Mouse (Mus musculus) E14TG2a.4 (cell line): ENCODE data around the gene Emilin2.
"Not testable (repeated sequence)": the region's sequence is repeated elsewhere in the genome, so short reads cannot be mapped to it uniquely, and the experiment has no call there.

ENCODE experiments used
- H3K27me3 ChIP-seq: 2 replicates; pipeline ENCODE4 v1.6.1; 2014; ENCODE audit warnings: low read length, control low read depth; ENCODE audit not compliant: insufficient read depth
- H3K36me3 ChIP-seq: 2 replicates; pipeline ENCODE4 v1.6.1; 2014; ENCODE audit warnings: low read length, control low read depth; ENCODE audit not compliant: insufficient read depth
- H3K4me1 ChIP-seq: replicated peaks from 2 replicates; pipeline ENCODE4 v1.6.1; 2014; ENCODE audit warnings: low read depth, low read length, control low read depth
- H3K4me3 ChIP-seq: replicated peaks from 2 replicates; pipeline ENCODE4 v1.5.1; 2014; ENCODE audit warnings: mild to moderate bottlenecking, low read length
- H3K9me3 ChIP-seq: 2 replicates; pipeline ENCODE4 v1.6.1; 2014; ENCODE audit warnings: low read length, control low read depth
- CTCF ChIP-seq: conservative IDR thresholded peaks from 2 replicates; pipeline ENCODE4 v1.5.1; 2014; ENCODE audit warnings: low read length
- NANOG ChIP-seq: IDR thresholded peaks from 2 replicates; pipeline ENCODE4 v1.6.1; 2014; ENCODE audit warnings: borderline replicate concordance, low read length, mixed read lengths
- POU5F1 ChIP-seq: IDR thresholded peaks from 2 replicates; pipeline ENCODE4 v1.6.1; 2014; ENCODE audit warnings: low read length, borderline replicate concordance

Gene Emilin2

GRCm38 (mm10) chr17:71311340-71312171 is at the start of gene Emilin2:
Emilin2 (minus strand) TSS chr17:71311978.
- TF ChIP-seq NANOG, result no peak
- peak; percentile 48 for TF ChIP-seq CTCF
- TF ChIP-seq POU5F1, result no peak
- Histone ChIP-seq H3K4me3 (peak within 1 kb of the TSS; percentile 83), H3K9me3 (no peaks in the 10 kb centered on the region)

GRCm38 (mm10) chr17:71355526-71355925 is 43.7 kb upstream of the Emilin2 start:
- Histone ChIP-seq H3K4me3 (no peak overlapping the region), H3K36me3 (peaks cover 61% of the 10 kb centered on the region), H3K27me3 (no peaks in the 10 kb centered on the region), H3K9me3 (peaks cover 12% of the 10 kb centered on the region), H3K4me1 (no peaks in the 10 kb centered on the region)
- TF ChIP-seq NANOG (no peak), CTCF (no peak), POU5F1 (no peak)

More at GRCm38 (mm10) chr17:71311340-71312171, at the start of gene Emilin2:
- Histone ChIP-seq H3K27me3 (peaks cover 55% of the 10 kb centered on the region), H3K4me1 (peaks cover 13% of the 10 kb centered on the region), H3K36me3 (no peaks in the 10 kb centered on the region)

DNA sequence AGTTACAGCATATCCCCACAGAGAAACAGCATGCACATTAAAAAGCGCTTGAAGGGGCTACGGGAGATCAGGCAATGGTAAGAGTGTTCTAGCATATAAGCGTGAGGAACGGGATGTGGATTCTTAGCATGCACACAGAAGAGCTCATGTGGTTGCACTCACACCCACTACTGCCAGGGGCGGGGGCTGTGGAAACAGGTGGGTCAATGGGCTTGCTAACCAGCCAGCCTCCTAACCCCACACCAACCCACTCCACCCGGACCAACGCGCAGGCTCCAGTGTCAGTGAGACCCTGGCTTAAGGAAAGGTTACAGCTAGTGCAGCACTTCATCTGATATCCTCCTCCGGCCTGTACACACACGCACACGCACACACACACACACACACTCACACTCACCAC is 42.4 kb upstream of the Emilin2 start:
- H3K9me3 ChIP-seq, result no peaks in the 10 kb centered on the region
- H3K27me3 ChIP-seq, result no peaks in the 10 kb centered on the region
- peaks cover 61% of the 10 kb centered on the region for H3K36me3 ChIP-seq
- H3K4me1 ChIP-seq, result no peaks in the 10 kb centered on the region
- TF ChIP-seq NANOG, result no peak
- no peak for TF ChIP-seq CTCF
- no peak for TF ChIP-seq POU5F1
- no peak overlapping the region for H3K4me3 ChIP-seq

GRCm38 (mm10) chr17:71348188-71348587 is 36.4 kb upstream of the Emilin2 start:
- Histone ChIP-seq H3K4me3 (no peak overlapping the region), H3K27me3 (no peaks in the 10 kb centered on the region), H3K36me3 (peaks cover 57% of the 10 kb centered on the region), H3K4me1 (peaks cover 2% of the 10 kb centered on the region; the same call in 1 of the 2 replicates), H3K9me3 (no peaks in the 10 kb centered on the region; the same call in 1 of the 2 replicates)
- TF ChIP-seq POU5F1 (no peak), CTCF (no peak), NANOG (no peak)

- Histone ChIP-seq H3K9me3 (no peaks in the 10 kb centered on the region), H3K4me3 (no peak overlapping the region), H3K36me3 (peaks cover 8% of the 10 kb centered on the region), H3K27me3 (no peaks in the 10 kb centered on the region), H3K4me1 (peaks cover 3% of the 10 kb centered on the region; the same call in 1 of the 2 replicates)
- TF ChIP-seq CTCF (no peak), NANOG (no peak), POU5F1 (no peak)
Observed at GRCm38 (mm10) chr17:71342006-71342405, 30.2 kb upstream of the Emilin2 start.

DNA sequence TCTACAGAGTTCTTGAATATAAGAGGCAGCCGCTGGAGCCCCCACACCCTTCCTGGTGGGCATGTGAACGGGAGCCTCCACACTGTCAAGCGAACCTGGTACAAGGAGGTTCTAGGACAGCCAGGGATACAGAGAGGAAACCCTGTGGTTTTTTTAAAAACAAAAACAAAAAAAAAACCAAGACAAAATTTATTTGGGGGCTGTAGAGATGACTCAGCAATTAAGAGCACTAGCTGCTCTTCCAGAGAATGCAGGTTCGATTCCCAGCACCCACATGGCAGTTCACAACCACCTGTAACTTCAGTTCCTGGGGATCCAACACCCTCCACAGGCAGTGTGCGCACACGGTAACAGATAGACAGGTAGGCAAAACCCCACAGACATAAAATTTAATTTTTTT is 26.8 kb upstream of the Emilin2 start:
- Histone ChIP-seq H3K36me3 (no peaks in the 10 kb centered on the region), H3K4me1 (peaks cover 3% of the 10 kb centered on the region; the same call in 1 of the 2 replicates), H3K27me3 (no peaks in the 10 kb centered on the region), H3K9me3 (no peaks in the 10 kb centered on the region), H3K4me3 (no peak overlapping the region)
- TF ChIP-seq NANOG (no peak), POU5F1 (no peak), CTCF (no peak)

DNA sequence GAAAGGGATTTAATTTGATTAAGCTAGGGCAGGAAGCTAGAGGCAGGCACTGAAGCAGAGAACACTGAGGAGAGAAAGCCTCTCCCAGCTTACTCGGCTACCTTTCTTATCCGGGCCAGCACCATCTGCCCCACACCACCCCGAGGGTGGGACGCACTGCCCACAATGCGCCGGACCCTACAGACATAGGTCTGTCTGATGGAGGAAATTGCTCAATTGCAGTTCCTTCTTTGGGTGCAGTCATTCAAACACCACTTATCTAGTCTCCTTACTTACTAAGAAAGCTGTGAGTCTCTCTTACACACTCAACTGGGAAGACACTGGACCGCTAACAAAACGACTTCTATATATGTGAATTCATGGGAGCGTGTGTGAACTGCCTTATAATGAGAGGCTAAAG is 25.8 kb upstream of the Emilin2 start:
- Histone ChIP-seq H3K27me3 (no peaks in the 10 kb centered on the region), H3K4me3 (no peak overlapping the region), H3K4me1 (no peaks in the 10 kb centered on the region), H3K36me3 (no peaks in the 10 kb centered on the region), H3K9me3 (no peaks in the 10 kb centered on the region)
- TF ChIP-seq POU5F1, result no peak
- TF ChIP-seq NANOG, result no peak
- TF ChIP-seq CTCF, result no peak

GRCm38 (mm10) chr17:71336421-71336820 is 24.6 kb upstream of the Emilin2 start:
- no peaks in the 10 kb centered on the region for H3K36me3 ChIP-seq
- no peak overlapping the region for H3K4me3 ChIP-seq
- TF ChIP-seq POU5F1 (no peak), NANOG (no peak), CTCF (no peak)
- no peaks in the 10 kb centered on the region for H3K4me1 ChIP-seq
- H3K9me3 ChIP-seq, result no peaks in the 10 kb centered on the region
- H3K27me3 ChIP-seq, result no peaks in the 10 kb centered on the region

- TF ChIP-seq POU5F1 (no peak), CTCF (no peak), NANOG (no peak)
- Histone ChIP-seq H3K27me3 (no peaks in the 10 kb centered on the region), H3K9me3 (no peaks in the 10 kb centered on the region), H3K4me1 (no peaks in the 10 kb centered on the region), H3K4me3 (no peak overlapping the region), H3K36me3 (no peaks in the 10 kb centered on the region)
Observed at GRCm38 (mm10) chr17:71332298-71332697, 20.5 kb upstream of the Emilin2 start.

DNA sequence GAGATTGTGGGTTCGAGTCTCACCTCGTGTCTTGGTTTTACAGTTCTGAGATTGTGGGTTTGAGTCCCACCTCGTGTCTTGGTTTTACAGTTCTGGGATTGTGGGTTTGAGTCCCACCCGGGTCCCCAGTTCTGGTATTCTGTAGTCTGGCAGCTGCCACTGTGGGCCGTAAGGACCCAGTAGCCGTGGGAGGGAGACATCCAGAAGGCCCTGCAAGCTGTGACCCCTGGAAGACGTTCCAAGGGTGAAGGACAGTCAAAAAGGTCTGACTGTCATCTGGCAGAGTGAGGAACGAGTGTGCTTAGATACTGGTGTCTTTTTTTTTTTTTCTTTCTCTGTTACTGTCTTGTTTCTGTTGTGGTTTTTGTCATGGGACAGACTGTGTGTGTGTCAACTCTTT is 9.0 kb upstream of the Emilin2 start:
- H3K4me1 ChIP-seq, H3K27me3 ChIP-seq, H3K4me3 ChIP-seq, H3K36me3 ChIP-seq: not testable (repeated sequence)
- peaks cover 22% of the 10 kb centered on the region for H3K9me3 ChIP-seq
